In genomic region chr3:97238521-97238920, GRCm38 (mm10) we compare ENCODE assay signal across 20 mouse cellular contexts. TPM values are rescaled to one million over a fixed set of nuclear protein-coding genes. Genes with fewer than 3 reads are reported as not detected.
DNase-seq lines count a peak whose midpoint lies in the region; ATAC-seq lines count a peak whose summit lies in the region.
"Had no signal": no experiment of that assay in that cellular context is flagged by ENCODE, and none has a peak within 500 bp of the region (broad histone marks: within the 10 kb centered on the region; RNA-seq: fewer than 3 reads in every experiment).

No protein-coding gene starts in this region.

- H3K4me1 ChIP-seq in heart, embryonic 11.5 days (ENCODE audit: control insufficient read depth, insufficient read depth, low read length), result peaks cover 11% of the 10 kb centered on the region

- no peak overlapping the region for H3K4me2 ChIP-seq in heart, embryonic 11.5 days
- H3K4me2 ChIP-seq: forebrain, embryonic 12.5 days; hindbrain, embryonic 12.5 days had no signal

- H3K4me3 ChIP-seq in heart, embryonic 11.5 days (ENCODE audit: low read depth, low read length), result no peak overlapping the region
- H3K4me3 ChIP-seq: embryonic facial prominence, embryonic 10.5 days; erythroblast, embryonic 14.5 days; forebrain, embryonic 12.5 days; hindbrain, embryonic 12.5 days had no signal

- no peaks in the 10 kb centered on the region for H3K36me3 ChIP-seq in heart, embryonic 11.5 days (ENCODE audit: control insufficient read depth, insufficient read depth, low read length)
- no peaks in the 10 kb centered on the region for H3K36me3 ChIP-seq in splenic B cell, adult 2 months (ENCODE audit: control insufficient read depth, insufficient read depth, low read length, poor library complexity, severe bottlenecking)
- H3K36me3 ChIP-seq: forebrain, embryonic 12.5 days; hindbrain, embryonic 12.5 days had no signal

- H3K9ac ChIP-seq in heart, embryonic 11.5 days (ENCODE audit: low read depth, low read length), result no peak overlapping the region
- H3K9ac ChIP-seq: forebrain, embryonic 12.5 days; hindbrain, embryonic 12.5 days had no signal

- H3K27ac ChIP-seq in heart, embryonic 11.5 days (ENCODE audit: low read depth, low read length), result no peak overlapping the region
- H3K27ac ChIP-seq: embryonic facial prominence, embryonic 10.5 days; forebrain, embryonic 12.5 days; hindbrain, embryonic 12.5 days; hindbrain, postnatal 0 days had no signal

- no peaks in the 10 kb centered on the region for H3K27me3 ChIP-seq in heart, embryonic 11.5 days (ENCODE audit: control insufficient read depth, insufficient read depth, low read length)
- H3K27me3 ChIP-seq in splenic B cell, adult 2 months (ENCODE audit: control insufficient read depth, insufficient read depth, low read length, poor library complexity, severe bottlenecking), result no peaks in the 10 kb centered on the region
- H3K27me3 ChIP-seq: forebrain, embryonic 12.5 days; hindbrain, embryonic 12.5 days had no signal

- no peak for ATAC-seq in heart, embryonic 11.5 days (replicated peaks; ENCODE audit: insufficient number of reproducible peaks, low FRiP score, low TSS enrichment)
- ATAC-seq in common myeloid progenitor, adult 5-6 weeks (replicated peaks; ENCODE audit: low read depth, poor library complexity, severe bottlenecking), result peak; percentile 58; the same call in 1 of the 2 replicates
- ATAC-seq: forebrain, embryonic 16.5 days; hindbrain, postnatal 0 days had no signal

- peak; percentile 21 for DNase-seq in heart, adult 11 months
- DNase-seq in A20 (ENCODE audit: low read depth, low spot score) (peak; percentile 46), MN1 (ENCODE audit: low spot score) (no peak)
- DNase-seq in splenic B cell, adult 2 months (ENCODE audit: low read depth, low spot score), result peak; percentile 54
- no peak for DNase-seq in urinary bladder, postnatal 14 days (ENCODE audit: low spot score)
- DNase-seq: adrenal gland, postnatal 14 days; cerebellum, adult 11-12 months; cerebellum, adult 9-11 months; cerebellum, postnatal 36 days; gastrocnemius, postnatal 14 days; heart, postnatal 10 days; heart, postnatal 4 days had no signal

- no peaks in the 10 kb centered on the region for H3K9me3 ChIP-seq in heart, embryonic 11.5 days (replicated peaks; ENCODE audit: control insufficient read depth, low read length)
- H3K9me3 ChIP-seq: embryonic facial prominence, embryonic 10.5 days; forebrain, embryonic 12.5 days; hindbrain, embryonic 12.5 days had no signal

- WGBS in heart, embryonic 11.5 days (ENCODE audit: insufficient replicate concordance), result 81% methylated on average over 2 of the region's 2 CpGs

RNA-seq across cellular contexts. Expression of gene Bcl9, which starts 59.2 kb away (rescaled TPM):
- polyA plus RNA-seq in heart, embryonic 11.5 days (2014; fragmentation: Nextera tagmentation; extraction: Ambion mirVana), result 38.5 and 40.8 TPM in 2 replicates
- 4.1 and 6.6 TPM in 2 replicates for total RNA-seq in common myeloid progenitor, adult 5-6 weeks (2017)

Comparison
In these comparisons a context has a peak if more than half of its experiments do, and no peak if none do; other contexts are left out.
1. DNase-seq: peak in heart, adult 11 months (single experiment), A20 (single experiment) and splenic B cell, adult 2 months (single experiment); none in MN1 (single experiment) and urinary bladder, postnatal 14 days (single experiment).